Mouse (Mus musculus): ENCODE measurements at regions not wholly inside any gene's neighbourhood (a gene's known extent, or its start where the extent isn't known, plus 50 kb on each side); places are given as distances from the start of the nearest gene placed in this dataset.

DNA sequence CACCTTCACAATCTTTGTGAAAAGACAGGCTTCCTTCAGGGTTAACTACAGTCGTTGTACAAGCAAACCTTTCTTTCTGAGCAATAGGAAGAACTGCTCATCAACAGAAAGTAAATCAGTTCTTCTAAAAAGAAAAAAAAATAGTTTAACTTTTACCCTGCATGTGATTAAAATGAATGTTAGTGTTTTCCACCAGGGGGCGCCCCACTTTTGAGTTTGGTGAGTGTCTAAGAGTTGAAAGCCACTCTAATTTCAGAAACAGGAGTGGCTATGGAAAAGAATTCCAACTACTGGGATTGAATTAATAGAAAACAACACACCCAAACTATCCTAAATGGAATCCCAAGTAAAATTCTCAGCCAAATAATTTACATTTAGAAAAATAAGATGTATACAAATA, 430.0 kb downstream of the Cd109 start:
- TF ChIP-seq CTCF (IDR thresholded peaks at IDR 0.05; ENCODE audit: borderline replicate concordance, insufficient read depth, low read length) (no peak), POLR2A (IDR thresholded peaks at IDR 0.05; ENCODE audit: low read depth, low read length) (no peak)

All from embryonic fibroblast, embryonic 13.5 days (primary cell).